Mouse (Mus musculus) olfactory bulb, adult 2 months (tissue): ENCODE results near the gene Rbm19.

Source experiments
- CTCF ChIP-seq: fragments of 200-500 bp; IDR thresholded peaks from 2 replicates; pipeline ENCODE4 v1.5.1; 2012; ENCODE audit warnings: low read depth, mild to moderate bottlenecking, low read length, moderate library complexity; ENCODE audit not compliant: insufficient read depth
- POLR2A ChIP-seq: fragments of 200-500 bp; IDR thresholded peaks from 2 replicates; pipeline ENCODE4 v1.6.1; 2012; ENCODE audit warnings: mild to moderate bottlenecking, low read depth, low read length, moderate library complexity; ENCODE audit not compliant: insufficient read depth

DNA sequence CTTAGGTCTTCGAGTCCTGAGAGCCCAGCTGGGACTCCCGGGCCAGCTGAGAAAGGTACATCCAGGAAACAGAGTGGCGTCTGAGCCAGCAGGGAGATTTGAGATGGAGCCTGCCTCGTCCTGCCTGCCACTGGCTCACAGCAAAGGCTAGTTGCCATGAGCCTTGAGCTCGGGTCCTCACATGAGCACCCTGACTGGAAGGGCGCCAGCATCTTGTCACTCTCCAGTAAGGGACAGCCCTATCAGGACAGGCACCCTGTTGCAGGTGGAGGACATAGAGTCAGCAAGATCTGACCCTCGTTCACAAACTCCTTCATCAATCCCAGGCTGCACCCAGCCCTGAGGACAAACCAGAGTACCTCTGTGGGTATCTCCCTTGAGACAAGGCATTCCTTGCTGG is 83.6 kb downstream of the Rbm19 start:
- TF ChIP-seq CTCF (no peak), POLR2A (no peak)
